Mouse (Mus musculus) cerebellum, adult 2 months (tissue): ENCODE measurements around the gene Kcnh5. TPM values are rescaled to one million over a fixed set of nuclear protein-coding genes. Genes with fewer than 3 reads are reported as not detected.

Experiments used
- DNase-seq, 2 experiments: peaks; one replicate each; pipeline ENCODE4 v3.0.0; 2021
- H3K27ac ChIP-seq: fragments of 200-500 bp; 2 replicates; pipeline ENCODE4 v1.5.1; 2012; ENCODE audit warnings: low read length, control low read depth, inconsistent platforms; ENCODE audit not compliant: insufficient read depth
- H3K27me3 ChIP-seq: fragments of 200-500 bp; 2 replicates; pipeline ENCODE4 v1.6.1; 2012; ENCODE audit warnings: inconsistent platforms, mild to moderate bottlenecking, low read length, moderate library complexity; ENCODE audit not compliant: control insufficient read depth, insufficient read depth
- H3K4me1 ChIP-seq: fragments of 200-500 bp; 2 replicates; pipeline ENCODE4 v1.6.1; 2011; ENCODE audit warnings: low read length; ENCODE audit not compliant: control insufficient read depth, insufficient read depth
- H3K4me3 ChIP-seq: fragments of 200-500 bp; replicated peaks from 2 replicates; pipeline ENCODE3; 2011; ENCODE audit warnings: mild to moderate bottlenecking, low read depth, low read length, control low read depth; ENCODE audit not compliant: insufficient read depth
- CTCF ChIP-seq: fragments of 200-500 bp; IDR thresholded peaks from 2 replicates; pipeline ENCODE4 v1.5.1; 2011; ENCODE audit warnings: low read depth, mild to moderate bottlenecking, control low read depth, low read length, moderate library complexity, borderline replicate concordance; ENCODE audit not compliant: insufficient read depth
- POLR2A ChIP-seq: fragments of 200-500 bp; IDR thresholded peaks from 2 replicates; pipeline ENCODE4 v1.6.1; 2011; ENCODE audit warnings: low read length, control low read depth, borderline replicate concordance; ENCODE audit not compliant: insufficient read depth
- WGBS: fragments of 180-500 bp; shearing (Covaris S2); methylation state at CpG from one replicate; pipeline ENCODE4 v1.1.7; 2018; 5-methylcytosine and 5-hydroxymethylcytosine counted together
- polyA plus RNA-seq: library from polyadenylated mRNA; depleted of rRNA; stranded (reverse); fragments of >200 nt; gene quantifications from 2 replicates; pipeline ENCODE4 v1.2.3, GENCODE M21; 2012; rRNA removed

Kcnh5 gene
- 1.4 and 2.0 TPM in 2 replicates for polyA plus RNA-seq

DNA sequence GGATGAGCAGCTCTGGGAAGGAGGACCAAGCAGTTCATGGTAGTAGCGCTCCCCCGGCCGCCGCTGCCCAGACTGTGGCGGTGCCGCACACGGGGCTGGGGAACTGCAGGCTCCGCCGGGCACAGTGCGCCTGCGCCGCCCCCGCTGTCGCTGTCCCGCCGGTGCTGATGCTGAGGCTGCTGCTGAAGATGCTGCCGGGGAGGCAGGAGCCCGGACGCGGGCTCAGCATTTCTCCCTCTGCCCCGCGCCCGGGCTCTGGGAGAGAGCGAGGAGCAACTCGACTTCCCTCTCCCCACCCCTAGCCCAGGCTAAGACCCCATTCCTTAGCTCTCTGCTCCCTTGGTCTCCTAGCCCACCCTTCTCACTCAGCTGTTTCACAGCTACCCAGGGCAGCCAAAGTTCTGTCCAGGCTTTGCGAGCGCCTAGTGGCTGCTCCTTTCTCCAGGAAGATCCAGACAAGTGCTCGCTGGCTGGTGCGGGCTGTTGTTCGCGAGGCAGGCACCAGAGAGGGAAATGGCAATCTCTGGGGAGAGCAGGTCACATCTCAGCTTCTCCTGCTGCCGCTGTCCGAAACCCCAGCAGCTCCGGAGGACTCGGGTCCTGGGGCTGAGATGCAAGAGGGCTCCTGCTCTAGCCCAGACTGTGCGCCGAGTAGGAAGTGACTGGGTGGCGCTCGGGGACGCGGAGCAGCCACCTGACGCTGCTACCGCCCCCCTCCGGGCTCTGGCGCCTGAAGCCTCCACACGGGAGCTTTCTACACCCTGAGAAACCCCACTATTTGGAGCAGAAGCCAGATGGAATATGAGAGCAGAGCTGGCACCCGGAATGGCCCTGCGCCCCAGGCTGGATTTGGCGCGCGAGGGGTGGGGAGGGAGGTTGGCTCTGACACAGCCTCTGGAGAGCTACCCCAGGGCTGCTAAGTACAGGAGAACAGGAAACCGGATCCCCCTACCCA lies at the start of gene Kcnh5:
Gene Kcnh5 (minus strand): TSS at position 642 of the 955 bp plus-strand sequence.
- H3K4me1 ChIP-seq: no peaks in the 10 kb centered on the region
- peak within 1 kb of the TSS; percentile 55 for H3K4me3 ChIP-seq
- under 1% methylated on average over 39 of the region's 52 CpGs for WGBS
- no peaks in the 10 kb centered on the region; the same call in 1 of the 2 replicates for H3K27me3 ChIP-seq
- H3K27ac ChIP-seq: no peak within 1 kb of the TSS
- no peak for TF ChIP-seq CTCF
- no peak for TF ChIP-seq POLR2A
- DNase-seq: peak; percentile 49 to 50

- DNase-seq: peak in 1 of 2 experiments; percentile 1
- no peaks in the 10 kb centered on the region for H3K27me3 ChIP-seq
- TF ChIP-seq CTCF (no peak), POLR2A (no peak)
- WGBS: 28% methylated on average over 1 of the region's 1 CpGs
- no peaks in the 10 kb centered on the region for H3K4me1 ChIP-seq
- no peak overlapping the region for H3K4me3 ChIP-seq
- no peak overlapping the region for H3K27ac ChIP-seq
Measured at GRCm38 (mm10) chr12:75223966-75224365, 46.8 kb upstream of the Kcnh5 start.

GRCm38 (mm10) chr12:75189413-75189812 lies 12.3 kb upstream of the Kcnh5 start:
- Histone ChIP-seq H3K27ac (no peak overlapping the region), H3K4me1 (no peaks in the 10 kb centered on the region), H3K27me3 (no peaks in the 10 kb centered on the region), H3K4me3 (no peak overlapping the region)
- TF ChIP-seq POLR2A (no peak), CTCF (no peak)
- 84% methylated on average over 2 of the region's 2 CpGs for WGBS
- DNase-seq: no peak

DNA sequence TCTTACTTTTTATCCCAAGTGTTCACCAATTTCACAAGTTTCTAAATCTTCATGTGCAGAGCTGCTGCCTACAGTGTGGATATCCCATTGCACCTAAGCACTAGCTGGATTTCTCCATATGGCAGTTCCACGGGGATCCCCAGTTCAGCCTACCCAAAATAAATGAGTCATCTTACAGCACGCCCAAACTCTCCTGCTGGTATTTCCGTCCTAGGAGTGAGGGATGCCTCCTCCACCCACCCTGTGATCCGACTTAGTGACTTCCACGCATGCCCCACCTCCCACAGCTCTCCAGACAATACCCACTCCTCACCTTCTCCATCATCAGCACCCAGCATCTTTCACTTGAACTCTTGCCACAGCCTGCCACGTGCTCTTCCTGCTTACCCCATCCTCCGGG lies 5.5 kb upstream of the Kcnh5 start:
- no peaks in the 10 kb centered on the region for H3K27me3 ChIP-seq
- 71% methylated on average over 7 of the region's 7 CpGs for WGBS
- no peak overlapping the region for H3K27ac ChIP-seq
- DNase-seq: no peak
- no peak overlapping the region for H3K4me3 ChIP-seq
- H3K4me1 ChIP-seq: no peaks in the 10 kb centered on the region
- no peak for TF ChIP-seq POLR2A
- no peak for TF ChIP-seq CTCF

DNA sequence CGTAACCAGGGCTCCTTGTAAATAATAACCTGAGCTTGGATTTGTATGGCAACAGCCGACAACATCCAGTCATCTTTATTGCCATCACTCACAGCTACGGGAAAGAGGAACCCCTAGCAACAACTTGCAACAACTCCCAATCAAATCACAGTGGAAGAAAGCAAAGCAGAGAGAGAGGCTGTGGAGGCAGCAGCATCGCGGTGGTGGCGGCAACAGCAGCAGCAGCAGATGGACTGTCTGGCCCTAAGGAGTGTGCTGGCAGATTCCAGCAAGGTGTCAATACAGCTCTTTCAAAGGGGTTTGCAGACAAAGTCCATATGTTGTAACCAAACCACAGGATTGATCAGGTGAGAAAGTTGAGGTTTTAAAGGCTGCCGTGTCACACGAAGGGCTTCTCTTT lies 2.4 kb upstream of the Kcnh5 start:
- no peaks in the 10 kb centered on the region for H3K4me1 ChIP-seq
- no peak overlapping the region for H3K4me3 ChIP-seq
- H3K27ac ChIP-seq: no peak overlapping the region
- TF ChIP-seq POLR2A (no peak), CTCF (no peak)
- no peak for DNase-seq
- WGBS: 52% methylated on average over 8 of the region's 8 CpGs
- H3K27me3 ChIP-seq: no peaks in the 10 kb centered on the region; the same call in 1 of the 2 replicates

DNA sequence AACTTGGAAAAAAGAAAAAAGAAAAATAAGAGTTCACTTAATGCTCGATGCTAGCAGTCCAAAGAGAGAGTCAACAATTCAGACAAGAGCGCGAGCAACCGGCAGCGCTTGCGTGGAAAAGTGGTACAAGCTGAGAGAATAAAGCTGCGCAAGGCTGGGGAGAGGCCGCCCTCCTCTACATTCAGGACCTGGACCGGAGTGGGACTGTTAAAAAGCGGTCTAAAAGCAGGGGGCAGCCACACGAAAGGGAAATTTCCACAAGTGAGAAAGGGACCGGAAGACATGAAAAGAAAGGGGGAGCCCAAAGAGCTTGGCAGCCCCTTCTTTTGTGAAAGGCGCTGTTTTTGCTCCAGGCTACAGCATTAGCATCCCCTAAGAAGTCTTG lies 506 bp upstream of the Kcnh5 start:
- no peak for TF ChIP-seq CTCF
- Histone ChIP-seq H3K4me3 (peak overlapping the region; percentile 55), H3K4me1 (no peaks in the 10 kb centered on the region), H3K27ac (no peak overlapping the region), H3K27me3 (no peaks in the 10 kb centered on the region; the same call in 1 of the 2 replicates)
- 2% methylated on average over 13 of the region's 13 CpGs for WGBS
- DNase-seq: peak in 1 of 2 experiments; percentile 1

DNA sequence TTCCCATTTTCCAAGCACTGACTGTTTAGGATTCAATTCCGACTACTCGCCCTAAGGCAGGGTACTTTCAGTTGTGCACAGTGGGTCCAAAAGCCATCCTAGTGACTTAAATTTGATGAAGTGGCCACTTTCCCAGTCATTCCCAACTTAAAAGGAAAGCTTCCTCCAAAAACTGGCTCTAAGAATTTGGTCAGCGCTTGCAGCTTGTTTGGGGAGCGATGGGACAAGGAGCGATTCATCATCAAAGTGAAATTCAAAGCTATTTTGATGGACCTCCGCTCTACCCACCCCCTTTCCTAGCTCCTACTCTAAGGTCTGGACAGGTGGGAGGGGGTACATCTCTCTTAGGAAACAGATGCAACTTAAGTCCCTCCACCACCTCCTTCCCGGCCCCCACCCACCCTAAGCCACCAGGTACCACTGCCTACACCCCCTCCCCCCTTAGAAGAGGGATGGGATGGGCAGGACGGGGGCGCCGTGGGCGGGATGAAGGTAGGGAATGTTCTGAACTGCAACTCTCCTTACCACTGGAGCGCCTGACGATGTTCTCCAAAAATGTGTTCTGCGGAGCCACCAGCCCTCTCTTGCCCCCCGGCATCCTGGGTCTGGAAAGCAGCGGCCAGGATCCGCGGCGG lies 1.1 kb downstream of the Kcnh5 start:
- 4% methylated on average over 19 of the region's 19 CpGs for WGBS
- Histone ChIP-seq H3K4me1 (no peaks in the 10 kb centered on the region), H3K27ac (no peak overlapping the region), H3K27me3 (no peaks in the 10 kb centered on the region; the same call in 1 of the 2 replicates), H3K4me3 (peak overlapping the region; percentile 55)
- TF ChIP-seq CTCF (no peak), POLR2A (no peak)
- DNase-seq: peak in 1 of 2 experiments; percentile 4
